In the genomic region with DNA sequence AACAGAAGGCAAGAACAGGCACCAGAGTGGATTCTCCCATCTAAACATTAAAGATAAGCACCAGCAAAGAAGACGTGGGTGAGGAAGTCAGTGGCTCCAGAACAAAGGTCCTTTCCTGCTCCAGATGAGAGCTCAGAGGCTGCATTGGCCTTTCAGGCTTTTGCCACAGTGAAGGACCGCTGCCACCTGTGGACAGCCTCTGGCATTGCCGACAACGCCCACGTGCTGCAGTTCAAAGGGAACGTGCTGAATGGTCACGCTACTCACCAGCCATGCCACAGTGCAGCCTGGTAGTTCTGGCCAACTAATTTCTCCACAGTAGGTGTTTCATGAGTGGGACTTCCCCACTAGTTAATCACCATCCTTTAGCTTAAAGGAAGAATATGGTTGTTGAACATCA, we compare ENCODE assay signal across 8 mouse cellular contexts.
DNase-seq lines count a peak whose midpoint lies in the region; ATAC-seq and TF ChIP-seq lines count a peak whose summit lies in the region.

No protein-coding gene starts in this region.

- no peaks in the 10 kb centered on the region for H3K36me3 ChIP-seq in heart, embryonic 10.5 days
- no peaks in the 10 kb centered on the region for H3K36me3 ChIP-seq in heart, embryonic 11.5 days (ENCODE audit: control insufficient read depth, insufficient read depth, low read length)
- no peaks in the 10 kb centered on the region for H3K36me3 ChIP-seq in kidney, adult 2 months (ENCODE audit: control insufficient read depth, insufficient read depth, low read length)

- no peak overlapping the region for H3K27ac ChIP-seq in heart, embryonic 10.5 days
- H3K27ac ChIP-seq in heart, embryonic 11.5 days (ENCODE audit: low read depth, low read length): no peak overlapping the region
- no peak overlapping the region for H3K27ac ChIP-seq in kidney, adult 2 months (ENCODE audit: insufficient read depth, low read depth, low read length)

- TF ChIP-seq CTCF in kidney, adult 2 months (conservative IDR thresholded peaks at IDR 0.05; ENCODE audit: insufficient read depth, insufficient read length, low read depth, low read length): peak; percentile 82

- no peak for ATAC-seq in heart, embryonic 11.5 days (replicated peaks; ENCODE audit: insufficient number of reproducible peaks, low FRiP score, low TSS enrichment)

- DNase-seq in heart, embryonic 10.5 days (ENCODE audit: low spot score): peak; percentile 87
- peak; percentile 57 for DNase-seq in ES-CJ7 (ENCODE audit: low read depth, low spot score)
- peak; percentile 82 for DNase-seq in embryo, embryonic 10.5 days (ENCODE audit: low spot score)
- DNase-seq in kidney, adult 2 months: peak; percentile 70
- peak; percentile 44 for DNase-seq in lung, postnatal 10 days
- peak; percentile 49 for DNase-seq in urinary bladder, postnatal 25 days (ENCODE audit: low spot score)
- DNase-seq in layer of hippocampus, adult 18-20 months (ENCODE audit: low spot score in 2 of 2): no peak

- no peak overlapping the region for H3K4me2 ChIP-seq in heart, embryonic 11.5 days

- no peaks in the 10 kb centered on the region for H3K27me3 ChIP-seq in heart, embryonic 10.5 days (ENCODE audit: insufficient read depth, poor library complexity, severe bottlenecking)
- H3K27me3 ChIP-seq in heart, embryonic 11.5 days (ENCODE audit: control insufficient read depth, insufficient read depth, low read length): no peaks in the 10 kb centered on the region
- no peaks in the 10 kb centered on the region for H3K27me3 ChIP-seq in kidney, adult 2 months (replicated peaks; ENCODE audit: control insufficient read depth, insufficient read depth, low read length)

- no peak overlapping the region for H3K4me3 ChIP-seq in heart, embryonic 10.5 days
- H3K4me3 ChIP-seq in heart, embryonic 11.5 days (ENCODE audit: low read depth, low read length): no peak overlapping the region
- no peak overlapping the region for H3K4me3 ChIP-seq in kidney, adult 2 months (ENCODE audit: insufficient read depth, low read depth, low read length)

- no peak for TF ChIP-seq POLR2A in kidney, adult 2 months (IDR thresholded peaks at IDR 0.05; ENCODE audit: low read depth, low read length)

- no peaks in the 10 kb centered on the region for H3K4me1 ChIP-seq in heart, embryonic 10.5 days
- no peaks in the 10 kb centered on the region for H3K4me1 ChIP-seq in heart, embryonic 11.5 days (ENCODE audit: control insufficient read depth, insufficient read depth, low read length)
- H3K4me1 ChIP-seq in kidney, adult 2 months (ENCODE audit: control insufficient read depth, insufficient read depth, low read length): no peaks in the 10 kb centered on the region

- H3K9ac ChIP-seq in heart, embryonic 11.5 days (ENCODE audit: low read depth, low read length): no peak overlapping the region

- no peaks in the 10 kb centered on the region for H3K9me3 ChIP-seq in heart, embryonic 10.5 days
- no peaks in the 10 kb centered on the region for H3K9me3 ChIP-seq in heart, embryonic 11.5 days (replicated peaks; ENCODE audit: control insufficient read depth, low read length)

- WGBS in heart, embryonic 10.5 days: 5% methylated on average over 7 of the region's 7 CpGs
- 5% methylated on average over 7 of the region's 7 CpGs for WGBS in heart, embryonic 11.5 days (ENCODE audit: insufficient replicate concordance)
- WGBS in kidney, adult 2 months: 2% methylated on average over 7 of the region's 7 CpGs

Comparison
In these comparisons a context has a peak if more than half of its experiments do, and no peak if none do; other contexts are left out.
1. DNase-seq: peak in heart, embryonic 10.5 days (single experiment), ES-CJ7 (single experiment), embryo, embryonic 10.5 days (single experiment), kidney, adult 2 months (single experiment), lung, postnatal 10 days (single experiment) and urinary bladder, postnatal 25 days (single experiment); none in layer of hippocampus, adult 18-20 months (0 of 2).